Comparison of ENCODE assay signal across 16 mouse cellular contexts in the genomic region with DNA sequence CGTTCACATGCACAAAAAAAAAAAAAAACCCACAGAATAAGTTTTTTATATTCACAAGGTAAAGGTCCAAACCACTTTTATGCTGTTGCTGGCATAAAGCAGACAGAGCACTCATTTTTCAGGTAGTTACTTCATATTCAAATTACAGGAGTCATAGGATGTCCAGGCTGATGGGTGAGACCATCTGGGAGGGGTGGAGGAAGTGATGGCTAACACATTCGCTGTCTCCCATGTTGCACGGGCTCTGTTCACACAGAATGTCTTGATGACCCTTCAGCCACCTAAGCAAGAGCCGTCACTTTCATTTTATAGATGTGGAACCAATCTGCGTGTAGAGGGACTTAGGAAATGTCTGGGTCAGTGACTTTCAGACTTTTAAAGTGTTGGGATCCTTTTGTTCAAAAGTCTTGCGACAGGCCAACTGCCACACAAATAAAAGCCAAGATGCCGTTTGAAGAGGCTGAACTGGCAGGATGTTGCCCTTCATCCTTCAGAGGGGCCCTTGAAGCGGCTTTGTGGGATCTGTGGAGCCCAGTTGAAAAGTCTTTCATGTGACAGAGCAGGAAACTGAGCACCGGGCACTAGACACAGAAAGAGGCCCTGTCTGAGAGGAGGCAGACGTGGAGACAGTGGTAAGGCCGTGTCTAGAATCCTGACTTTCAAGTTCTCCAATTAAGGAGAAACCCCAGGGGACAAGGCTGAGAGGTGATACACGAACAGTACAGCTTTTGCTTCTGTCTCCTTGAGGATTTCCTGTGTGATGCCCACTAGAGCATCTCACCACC.
DNase-seq lines count a peak whose midpoint lies in the region; ATAC-seq and TF ChIP-seq lines count a peak whose summit lies in the region.
"Had no signal": no experiment of that assay in that cellular context is flagged by ENCODE, and none has a peak within 500 bp of the region (broad histone marks: within the 10 kb centered on the region; RNA-seq: fewer than 3 reads in every experiment).

No protein-coding gene starts in this region.

- 53% methylated on average over 12 of the region's 12 CpGs for WGBS in embryonic facial prominence, embryonic 14.5 days
- 60% methylated on average over 12 of the region's 12 CpGs for WGBS in embryonic facial prominence, embryonic 10.5 days
- 51% methylated on average over 12 of the region's 12 CpGs for WGBS in midbrain, embryonic 10.5 days
- 40% methylated on average over 12 of the region's 12 CpGs for WGBS in midbrain, postnatal 0 days

- H3K27me3 ChIP-seq in embryonic facial prominence, embryonic 14.5 days (replicated peaks; ENCODE audit: control insufficient read depth, insufficient read depth, low read length) = no peaks in the 10 kb centered on the region
- no peaks in the 10 kb centered on the region for H3K27me3 ChIP-seq in embryonic facial prominence, embryonic 10.5 days (replicated peaks; ENCODE audit: low read depth, poor library complexity, severe bottlenecking)
- no peaks in the 10 kb centered on the region for H3K27me3 ChIP-seq in midbrain, embryonic 10.5 days (ENCODE audit: low read depth, poor library complexity, severe bottlenecking)
- H3K27me3 ChIP-seq in midbrain, postnatal 0 days (ENCODE audit: insufficient read depth, low read length) = no peaks in the 10 kb centered on the region
- H3K27me3 ChIP-seq: heart, embryonic 13.5 days; hindbrain, embryonic 15.5 days; limb, embryonic 12.5 days; neural tube, embryonic 12.5 days had no signal

- TF ChIP-seq CTCF in midbrain, postnatal 0 days (IDR thresholded peaks at IDR 0.05) = no peak

- no peak overlapping the region for H3K4me3 ChIP-seq in embryonic facial prominence, embryonic 14.5 days (ENCODE audit: low read depth, low read length)
- H3K4me3 ChIP-seq in embryonic facial prominence, embryonic 10.5 days = no peak overlapping the region
- H3K4me3 ChIP-seq in midbrain, embryonic 10.5 days = no peak overlapping the region
- no peak overlapping the region for H3K4me3 ChIP-seq in midbrain, postnatal 0 days (ENCODE audit: low read depth, low read length)
- H3K4me3 ChIP-seq: heart, embryonic 13.5 days; hindbrain, embryonic 15.5 days; limb, embryonic 12.5 days; neural tube, embryonic 12.5 days had no signal

- ATAC-seq in embryonic facial prominence, embryonic 14.5 days (ENCODE audit: low read depth) = no peak
- ATAC-seq in midbrain, postnatal 0 days (ENCODE audit: low FRiP score) = no peak

- H3K4me1 ChIP-seq in embryonic facial prominence, embryonic 14.5 days (ENCODE audit: control insufficient read depth, insufficient read depth, low read length) = no peaks in the 10 kb centered on the region
- H3K4me1 ChIP-seq in embryonic facial prominence, embryonic 10.5 days = peaks cover 5% of the 10 kb centered on the region; the same call in 1 of the 2 replicates
- peaks cover 8% of the 10 kb centered on the region for H3K4me1 ChIP-seq in midbrain, embryonic 10.5 days
- no peaks in the 10 kb centered on the region for H3K4me1 ChIP-seq in midbrain, postnatal 0 days (ENCODE audit: insufficient read depth, low read length)
- H3K4me1 ChIP-seq: hindbrain, embryonic 15.5 days; limb, embryonic 12.5 days; neural tube, embryonic 12.5 days had no signal

- DNase-seq in embryonic facial prominence, embryonic 14.5 days (ENCODE audit: low spot score) = peak; percentile 11
- DNase-seq in embryonic facial prominence, embryonic 10.5 days (ENCODE audit: low spot score) = no peak
- peak; percentile 21 for DNase-seq in midbrain, embryonic 10.5 days (ENCODE audit: low spot score)
- no peak for DNase-seq in midbrain, postnatal 0 days (ENCODE audit: low spot score)
- DNase-seq in natural killer cell, adult 2 months (ENCODE audit: low spot score in 2 of 2) = peak; percentile 1 to 6
- no peak for DNase-seq in gastrocnemius, postnatal 4 days (ENCODE audit: low spot score in 2 of 2)
- no peak for DNase-seq in retina, postnatal 1 day
- DNase-seq in adrenal gland, adult 18-20 months (ENCODE audit: low spot score in 2 of 2) = no peak
- DNase-seq: adrenal gland, postnatal 14 days; cerebellum, adult 9-10 months; kidney, adult 11 months; kidney, postnatal 14 days had no signal

- H3K9ac ChIP-seq in embryonic facial prominence, embryonic 14.5 days (ENCODE audit: low read depth, low read length) = no peak overlapping the region
- no peak overlapping the region for H3K9ac ChIP-seq in midbrain, postnatal 0 days (replicated peaks; ENCODE audit: low read length, poor library complexity, severe bottlenecking)
- H3K9ac ChIP-seq: heart, embryonic 13.5 days; hindbrain, embryonic 15.5 days; limb, embryonic 12.5 days; neural tube, embryonic 12.5 days had no signal

- H3K4me2 ChIP-seq in embryonic facial prominence, embryonic 14.5 days (ENCODE audit: low read depth, low read length) = no peak overlapping the region
- H3K4me2 ChIP-seq in midbrain, postnatal 0 days (ENCODE audit: low read depth, low read length, poor library complexity, severe bottlenecking) = no peak overlapping the region
- H3K4me2 ChIP-seq: heart, embryonic 13.5 days; hindbrain, embryonic 15.5 days; limb, embryonic 12.5 days; neural tube, embryonic 12.5 days had no signal

- H3K9me3 ChIP-seq in embryonic facial prominence, embryonic 14.5 days (ENCODE audit: control insufficient read depth, low read length) = no peaks in the 10 kb centered on the region
- H3K9me3 ChIP-seq in embryonic facial prominence, embryonic 10.5 days = no peaks in the 10 kb centered on the region
- H3K9me3 ChIP-seq in midbrain, embryonic 10.5 days (replicated peaks) = no peaks in the 10 kb centered on the region
- no peaks in the 10 kb centered on the region for H3K9me3 ChIP-seq in midbrain, postnatal 0 days (ENCODE audit: low read length)
- H3K9me3 ChIP-seq: heart, embryonic 13.5 days; hindbrain, embryonic 15.5 days; limb, embryonic 12.5 days; neural tube, embryonic 12.5 days had no signal

- no peak overlapping the region for H3K27ac ChIP-seq in embryonic facial prominence, embryonic 14.5 days (replicated peaks; ENCODE audit: low read depth, low read length)
- no peak overlapping the region for H3K27ac ChIP-seq in embryonic facial prominence, embryonic 10.5 days (replicated peaks)
- H3K27ac ChIP-seq in midbrain, embryonic 10.5 days (replicated peaks) = peak overlapping the region; percentile 64; the same call in 1 of the 2 replicates
- no peak overlapping the region for H3K27ac ChIP-seq in midbrain, postnatal 0 days (ENCODE audit: low read depth, low read length)
- H3K27ac ChIP-seq: heart, embryonic 13.5 days; hindbrain, embryonic 15.5 days; limb, embryonic 12.5 days; neural tube, embryonic 12.5 days had no signal

- no peaks in the 10 kb centered on the region for H3K36me3 ChIP-seq in embryonic facial prominence, embryonic 14.5 days (ENCODE audit: control insufficient read depth, insufficient read depth, low read length)
- no peaks in the 10 kb centered on the region for H3K36me3 ChIP-seq in embryonic facial prominence, embryonic 10.5 days (replicated peaks)
- no peaks in the 10 kb centered on the region for H3K36me3 ChIP-seq in midbrain, embryonic 10.5 days
- H3K36me3 ChIP-seq in midbrain, postnatal 0 days (ENCODE audit: insufficient read depth, low read length) = no peaks in the 10 kb centered on the region
- H3K36me3 ChIP-seq: heart, embryonic 13.5 days; hindbrain, embryonic 15.5 days; limb, embryonic 12.5 days; neural tube, embryonic 12.5 days had no signal

Comparison
In these comparisons a context has a peak if more than half of its experiments do, and no peak if none do; other contexts are left out.
1. DNase-seq: peak in embryonic facial prominence, embryonic 14.5 days (single experiment), midbrain, embryonic 10.5 days (single experiment) and natural killer cell, adult 2 months (2 of 2); none in embryonic facial prominence, embryonic 10.5 days (single experiment), midbrain, postnatal 0 days (single experiment), gastrocnemius, postnatal 4 days (0 of 2), retina, postnatal 1 day (single experiment) and adrenal gland, adult 18-20 months (0 of 2).